Mouse (Mus musculus): ENCODE measurements around the gene Vps37c. TPM values are rescaled to one million over a fixed set of nuclear protein-coding genes. Genes with fewer than 3 reads are reported as not detected.

Gene Vps37c
- polyA plus RNA-seq, 1 experiment from 2014 or later: 33.1 TPM

GRCm38 (mm10) chr19:10719751-10720150 lies 31.2 kb downstream of the Vps37c start:
- Histone ChIP-seq H3K27ac (peak overlapping the region; percentile 70), H3K4me1 (replicated peaks) (peaks cover 39% of the 10 kb centered on the region), H3K27me3 (no peaks in the 10 kb centered on the region), H3K9me3 (no peaks in the 10 kb centered on the region), H3K4me3 (replicated peaks) (no peak overlapping the region), H3K4me2 (replicated peaks) (no peak overlapping the region), H3K36me3 (no peaks in the 10 kb centered on the region), H3K9ac (replicated peaks) (no peak overlapping the region)
- ATAC-seq: peak; percentile 70
- 41% methylated on average over 2 of the region's 2 CpGs for WGBS

DNA sequence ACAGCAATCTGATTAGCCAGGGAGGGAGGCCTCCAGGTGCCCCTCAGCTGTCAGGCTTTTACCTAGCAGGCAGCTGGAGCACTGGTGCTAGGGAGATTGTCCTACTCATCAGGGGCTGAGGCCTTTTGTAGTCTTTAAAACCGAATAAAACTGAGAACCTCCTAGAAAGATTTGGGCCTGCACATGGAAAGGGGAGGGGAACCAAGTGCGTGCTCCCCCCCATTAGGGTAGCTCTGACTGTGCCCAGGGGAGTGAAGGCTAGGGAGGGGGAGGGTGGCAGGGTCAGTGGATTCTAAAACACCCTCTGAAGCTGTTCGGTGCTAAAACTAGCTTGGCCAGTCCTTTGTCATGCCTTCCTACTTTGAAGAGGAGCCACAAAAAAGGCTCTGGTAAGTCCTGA lies 32.0 kb downstream of the Vps37c start:
- no peak for ATAC-seq

DNA sequence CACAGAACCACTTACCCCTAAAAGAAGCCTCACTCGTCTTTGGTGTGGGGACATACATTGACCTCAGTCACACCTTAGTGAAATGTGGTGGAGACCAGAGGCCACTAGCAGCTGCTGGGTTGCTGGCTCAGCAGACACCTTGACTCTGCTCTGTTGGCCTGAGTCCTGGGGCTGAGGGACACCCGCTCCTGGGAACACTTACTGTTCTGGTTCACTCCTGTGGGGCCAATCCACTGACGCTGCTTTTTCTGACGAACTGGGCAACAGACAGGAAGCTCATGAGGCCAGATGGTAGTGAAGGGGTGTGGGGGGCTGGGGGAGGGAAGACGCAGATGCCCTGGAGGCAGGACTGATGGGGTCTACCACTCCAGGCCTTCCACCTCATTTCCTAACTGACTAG lies 32.5 kb downstream of the Vps37c start:
- Histone ChIP-seq H3K36me3 (no peaks in the 10 kb centered on the region), H3K4me1 (replicated peaks) (peaks cover 39% of the 10 kb centered on the region), H3K9me3 (no peaks in the 10 kb centered on the region), H3K27me3 (no peaks in the 10 kb centered on the region), H3K9ac (replicated peaks) (no peak overlapping the region), H3K4me3 (replicated peaks) (no peak overlapping the region), H3K4me2 (replicated peaks) (no peak overlapping the region), H3K27ac (peak overlapping the region; percentile 70)
- ATAC-seq: no peak
- WGBS: 66% methylated on average over 5 of the region's 5 CpGs

More for the DNA sequence above, 32.0 kb downstream of the Vps37c start:
- Histone ChIP-seq H3K9me3 (no peaks in the 10 kb centered on the region), H3K4me1 (replicated peaks) (peaks cover 39% of the 10 kb centered on the region), H3K27me3 (no peaks in the 10 kb centered on the region), H3K9ac (replicated peaks) (no peak overlapping the region), H3K4me2 (replicated peaks) (no peak overlapping the region), H3K4me3 (replicated peaks) (no peak overlapping the region), H3K36me3 (no peaks in the 10 kb centered on the region), H3K27ac (peak overlapping the region; percentile 70)
- 30% methylated on average over 3 of the region's 3 CpGs for WGBS

DNA sequence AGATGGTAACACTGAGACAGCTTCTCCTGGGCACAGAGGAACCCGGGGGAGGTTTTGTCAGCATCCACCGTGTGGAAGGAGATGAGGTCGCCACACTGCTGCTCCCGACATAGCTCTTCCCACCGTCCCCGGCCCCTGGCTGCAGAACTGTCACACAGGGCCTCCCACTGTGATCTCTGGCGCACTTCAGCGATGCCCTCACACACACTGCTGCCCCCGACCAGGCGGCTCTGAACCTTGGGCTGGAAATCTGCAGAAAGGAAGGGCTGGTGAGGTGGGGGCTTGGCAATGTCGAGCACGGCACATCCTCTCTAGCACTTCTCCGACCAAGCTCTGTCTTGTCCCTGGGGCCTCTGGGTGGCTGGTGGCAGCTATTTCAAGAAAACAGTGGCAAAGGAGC lies 34.5 kb downstream of the Vps37c start:
- H3K9ac ChIP-seq (replicated peaks): no peak overlapping the region
- 0 out of 2 replicates have a peak overlapping the region, but pooled peaks have one; percentile 11 for H3K4me2 ChIP-seq (replicated peaks)
- no peaks in the 10 kb centered on the region for H3K36me3 ChIP-seq
- H3K27ac ChIP-seq: peak overlapping the region; percentile 66
- H3K27me3 ChIP-seq: no peaks in the 10 kb centered on the region
- H3K4me1 ChIP-seq (replicated peaks): peaks cover 39% of the 10 kb centered on the region
- 17% methylated on average over 13 of the region's 13 CpGs for WGBS
- no peak for ATAC-seq
- H3K4me3 ChIP-seq (replicated peaks): no peak overlapping the region
- H3K9me3 ChIP-seq: no peaks in the 10 kb centered on the region

- Histone ChIP-seq H3K4me1 (replicated peaks) (peaks cover 39% of the 10 kb centered on the region), H3K4me2 (replicated peaks) (0 out of 2 replicates have a peak overlapping the region, but pooled peaks have one; percentile 11), H3K9me3 (no peaks in the 10 kb centered on the region), H3K4me3 (replicated peaks) (no peak overlapping the region), H3K27ac (peak overlapping the region; percentile 66), H3K36me3 (no peaks in the 10 kb centered on the region), H3K9ac (replicated peaks) (no peak overlapping the region), H3K27me3 (no peaks in the 10 kb centered on the region)
- ATAC-seq: peak; percentile 54
- WGBS: 29% methylated on average over 5 of the region's 5 CpGs
Observed at GRCm38 (mm10) chr19:10723649-10724048, 35.1 kb downstream of the Vps37c start.

DNA sequence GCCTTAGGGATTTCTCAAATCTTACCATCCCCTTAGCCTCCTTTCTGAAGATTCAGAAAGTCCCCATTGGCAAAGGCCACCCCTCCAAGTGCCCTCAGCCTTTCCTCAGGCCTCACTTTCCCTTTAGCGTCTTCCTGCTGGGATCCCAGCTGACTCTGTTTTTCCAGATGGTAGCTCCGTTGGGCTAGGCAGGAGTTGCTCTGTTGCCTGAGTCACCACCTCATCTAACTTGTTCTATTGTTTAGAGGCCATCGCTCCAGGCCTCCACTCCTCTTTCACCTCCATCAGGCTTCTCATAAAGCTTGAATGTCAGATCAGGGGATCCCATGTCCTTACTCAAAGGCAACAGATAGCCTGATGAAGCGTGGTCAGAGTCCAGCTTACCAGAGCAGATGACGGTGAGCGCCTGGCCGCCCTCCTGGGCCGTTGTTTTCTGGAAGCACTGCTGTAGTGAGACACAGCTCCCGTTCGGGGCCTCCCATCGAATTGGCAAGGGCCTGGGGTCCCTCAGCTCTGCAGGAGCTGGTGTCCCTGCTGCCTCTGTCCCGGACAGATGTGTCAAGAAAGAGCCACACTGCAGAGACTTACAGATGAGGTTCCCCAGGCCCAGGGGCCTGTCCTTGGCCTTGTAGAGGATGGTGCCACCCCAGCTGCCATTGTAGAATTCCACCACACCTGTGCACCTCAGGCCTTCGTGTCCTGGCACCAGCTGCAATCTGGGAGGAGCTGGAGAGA lies 36.3 kb downstream of the Vps37c start:
- WGBS: 80% methylated on average over 13 of the region's 13 CpGs
- no peak overlapping the region for H3K27ac ChIP-seq
- no peak for ATAC-seq
- no peaks in the 10 kb centered on the region for H3K9me3 ChIP-seq
- H3K27me3 ChIP-seq: no peaks in the 10 kb centered on the region
- H3K4me2 ChIP-seq (replicated peaks): no peak overlapping the region
- no peak overlapping the region for H3K4me3 ChIP-seq (replicated peaks)
- H3K4me1 ChIP-seq (replicated peaks): peaks cover 34% of the 10 kb centered on the region
- no peak overlapping the region for H3K9ac ChIP-seq (replicated peaks)
- no peaks in the 10 kb centered on the region for H3K36me3 ChIP-seq

DNA sequence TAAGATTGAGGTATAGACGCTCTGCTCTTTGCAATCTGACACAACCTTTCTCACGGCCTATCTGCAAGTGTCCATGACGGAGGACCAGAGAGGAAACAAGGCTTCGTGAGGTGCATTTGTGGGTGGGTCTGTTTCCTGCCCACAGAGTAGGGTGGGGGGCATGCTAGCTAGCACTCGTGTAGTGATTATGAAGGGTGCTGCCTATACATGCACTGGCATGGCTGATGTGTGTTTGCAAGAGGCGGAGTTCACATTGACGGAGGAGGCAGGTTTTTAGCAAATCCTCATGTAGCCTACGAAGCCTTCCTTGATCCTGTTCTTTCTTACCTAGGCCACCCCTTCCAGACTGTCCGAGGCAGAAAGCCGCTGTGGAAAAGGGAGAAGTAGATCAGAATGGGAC lies 41.4 kb downstream of the Vps37c start:
- H3K4me3 ChIP-seq (replicated peaks): no peak overlapping the region
- 0 out of 2 replicates have a peak, but pooled peaks have one; percentile 43 for ATAC-seq
- H3K4me1 ChIP-seq (replicated peaks): no peaks in the 10 kb centered on the region
- H3K4me2 ChIP-seq (replicated peaks): no peak overlapping the region
- 90% methylated on average over 10 of the region's 10 CpGs for WGBS
- no peaks in the 10 kb centered on the region for H3K27me3 ChIP-seq
- H3K27ac ChIP-seq: no peak overlapping the region
- no peak overlapping the region for H3K9ac ChIP-seq (replicated peaks)
- H3K9me3 ChIP-seq: no peaks in the 10 kb centered on the region
- no peaks in the 10 kb centered on the region for H3K36me3 ChIP-seq

DNA sequence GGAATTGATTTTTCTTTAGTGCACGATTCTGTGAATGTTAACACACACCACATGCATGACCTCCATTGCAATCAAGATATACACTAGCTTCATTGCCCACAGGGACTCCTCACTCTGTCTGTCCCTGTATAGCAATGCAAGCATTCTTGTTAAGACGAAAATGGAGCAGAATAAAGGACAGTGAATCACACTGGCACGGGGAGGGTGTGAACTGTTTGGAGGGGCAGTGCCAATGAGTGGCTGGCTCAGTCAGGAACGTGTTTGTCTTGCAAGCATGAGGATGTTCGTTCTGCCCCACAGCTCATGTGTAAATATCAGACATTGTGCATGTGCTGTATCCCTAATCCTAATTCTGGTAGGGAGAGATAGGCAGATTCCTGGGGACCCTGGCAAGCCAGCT lies 41.9 kb downstream of the Vps37c start:
- H3K27ac ChIP-seq: no peak overlapping the region
- no peak overlapping the region for H3K4me3 ChIP-seq (replicated peaks)
- no peaks in the 10 kb centered on the region for H3K27me3 ChIP-seq
- no peaks in the 10 kb centered on the region for H3K36me3 ChIP-seq
- H3K4me2 ChIP-seq (replicated peaks): no peak overlapping the region
- H3K4me1 ChIP-seq (replicated peaks): no peaks in the 10 kb centered on the region
- ATAC-seq: peak; percentile 53; the same call in 1 of the 2 replicates
- no peak overlapping the region for H3K9ac ChIP-seq (replicated peaks)
- H3K9me3 ChIP-seq: no peaks in the 10 kb centered on the region
- WGBS: 72% methylated on average over 5 of the region's 5 CpGs

- no peak overlapping the region for H3K9ac ChIP-seq (replicated peaks)
- H3K4me3 ChIP-seq (replicated peaks): no peak overlapping the region
- no peaks in the 10 kb centered on the region for H3K36me3 ChIP-seq
- no peaks in the 10 kb centered on the region for H3K4me1 ChIP-seq (replicated peaks)
- no peaks in the 10 kb centered on the region for H3K9me3 ChIP-seq
- no peak overlapping the region for H3K27ac ChIP-seq
- no peaks in the 10 kb centered on the region for H3K27me3 ChIP-seq
- no peak for ATAC-seq
- no peak overlapping the region for H3K4me2 ChIP-seq (replicated peaks)
- WGBS: 92% methylated on average over 7 of the region's 7 CpGs
Observed at GRCm38 (mm10) chr19:10731975-10732374, 43.4 kb downstream of the Vps37c start.

DNA sequence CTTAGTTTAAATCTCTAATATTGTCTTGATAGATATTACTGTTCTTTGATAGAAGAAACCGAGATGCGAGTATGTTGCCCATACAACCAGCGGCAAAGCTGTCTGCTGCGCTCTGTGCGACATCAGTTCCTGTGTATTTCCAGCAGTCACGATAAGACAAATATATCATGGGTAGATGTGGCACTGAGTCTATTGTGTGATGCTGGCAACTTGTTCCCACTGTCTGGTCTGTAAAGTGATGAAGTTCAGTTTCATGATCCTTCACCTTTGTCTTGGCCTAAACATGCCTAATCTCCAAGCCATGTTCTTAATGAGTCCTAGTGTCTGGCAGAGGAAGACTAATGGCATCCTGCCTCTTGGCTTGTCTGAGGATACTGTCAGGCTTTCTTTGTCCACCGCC lies 44.2 kb downstream of the Vps37c start:
- Histone ChIP-seq H3K9ac (replicated peaks) (no peak overlapping the region), H3K36me3 (no peaks in the 10 kb centered on the region), H3K27ac (no peak overlapping the region), H3K9me3 (no peaks in the 10 kb centered on the region), H3K4me3 (replicated peaks) (no peak overlapping the region), H3K27me3 (no peaks in the 10 kb centered on the region), H3K4me1 (replicated peaks) (no peaks in the 10 kb centered on the region), H3K4me2 (replicated peaks) (no peak overlapping the region)
- WGBS: 96% methylated on average over 7 of the region's 7 CpGs
- no peak for ATAC-seq

- no peaks in the 10 kb centered on the region for H3K27me3 ChIP-seq
- WGBS: 89% methylated on average over 10 of the region's 10 CpGs
- no peak for ATAC-seq
Observed at GRCm38 (mm10) chr19:10733501-10734127, 45.1 kb downstream of the Vps37c start.

DNA sequence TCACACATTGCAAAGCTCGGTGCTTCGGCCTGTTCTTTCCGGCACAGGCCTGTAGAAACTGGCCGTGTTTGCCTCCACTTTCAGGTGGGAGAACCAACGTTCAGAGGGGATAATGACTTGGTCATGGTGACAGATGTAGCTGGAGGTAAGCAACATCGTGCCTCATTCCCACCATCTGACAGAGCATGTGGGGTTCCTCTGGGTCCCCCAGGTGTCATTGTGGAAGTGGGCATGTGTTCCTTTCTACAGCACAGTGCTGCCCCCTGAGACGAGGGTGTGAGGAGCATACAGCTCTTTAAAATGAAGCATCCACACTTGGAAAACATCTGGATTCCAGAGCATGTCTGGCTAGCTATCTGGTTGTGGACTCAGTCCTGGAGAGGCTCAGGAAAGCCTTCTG lies 46.0 kb downstream of the Vps37c start:
- Histone ChIP-seq H3K27ac (no peak overlapping the region), H3K36me3 (no peaks in the 10 kb centered on the region), H3K27me3 (no peaks in the 10 kb centered on the region), H3K4me1 (replicated peaks) (no peaks in the 10 kb centered on the region), H3K9me3 (no peaks in the 10 kb centered on the region), H3K4me3 (replicated peaks) (no peak overlapping the region), H3K4me2 (replicated peaks) (no peak overlapping the region), H3K9ac (replicated peaks) (no peak overlapping the region)
- no peak for ATAC-seq
- 88% methylated on average over 7 of the region's 7 CpGs for WGBS

More at GRCm38 (mm10) chr19:10733501-10734127, 45.1 kb downstream of the Vps37c start:
- Histone ChIP-seq H3K9me3 (no peaks in the 10 kb centered on the region), H3K36me3 (no peaks in the 10 kb centered on the region), H3K4me1 (replicated peaks) (no peaks in the 10 kb centered on the region), H3K27ac (no peak overlapping the region), H3K4me3 (replicated peaks) (no peak overlapping the region), H3K4me2 (replicated peaks) (no peak overlapping the region), H3K9ac (replicated peaks) (no peak overlapping the region)
